Mouse (Mus musculus): ENCODE measurements around the gene Chrnd. TPM values are rescaled to one million over a fixed set of nuclear protein-coding genes. Genes with fewer than 3 reads are reported as not detected.
A peak's percentile ranks its signal among the peaks of the same experiment; 100 is the strongest.

Chrnd gene
- polyA plus RNA-seq, 1 experiment from 2014 or later = not detected

- Histone ChIP-seq H3K9ac (replicated peaks; ENCODE audit: low read depth, low read length) (no peak overlapping the region), H3K27me3 (ENCODE audit: control insufficient read depth, insufficient read depth, low read length) (no peaks in the 10 kb centered on the region), H3K4me1 (ENCODE audit: control insufficient read depth, insufficient read depth, low read length) (no peaks in the 10 kb centered on the region), H3K36me3 (ENCODE audit: control insufficient read depth, insufficient read depth, low read length) (peaks cover 57% of the 10 kb centered on the region), H3K4me3 (ENCODE audit: low read depth, low read length) (no peak overlapping the region), H3K4me2 (ENCODE audit: low read depth, low read length) (no peak overlapping the region), H3K27ac (ENCODE audit: low read depth, low read length) (no peak overlapping the region), H3K9me3 (ENCODE audit: control insufficient read depth, low read length) (no peaks in the 10 kb centered on the region)
- no peak for ATAC-seq (ENCODE audit: low read depth)
- 87% methylated on average over 7 of the region's 7 CpGs for WGBS
Observed at GRCm38 (mm10) chr1:87232197-87232596, 41.8 kb downstream of the Chrnd start.

GRCm38 (mm10) chr1:87239056-87239455 lies 48.6 kb downstream of the Chrnd start:
- no peak overlapping the region for H3K4me3 ChIP-seq (ENCODE audit: low read depth, low read length)
- H3K9me3 ChIP-seq (ENCODE audit: control insufficient read depth, low read length) = no peaks in the 10 kb centered on the region
- no peaks in the 10 kb centered on the region for H3K27me3 ChIP-seq (ENCODE audit: control insufficient read depth, insufficient read depth, low read length)
- H3K27ac ChIP-seq (ENCODE audit: low read depth, low read length) = no peak overlapping the region
- H3K36me3 ChIP-seq (ENCODE audit: control insufficient read depth, insufficient read depth, low read length) = peaks cover 28% of the 10 kb centered on the region; the same call in 1 of the 2 replicates
- no peak overlapping the region for H3K4me2 ChIP-seq (ENCODE audit: low read depth, low read length)
- no peak for ATAC-seq (ENCODE audit: low read depth)
- H3K9ac ChIP-seq (replicated peaks; ENCODE audit: low read depth, low read length) = no peak overlapping the region
- WGBS = 86% methylated on average over 8 of the region's 8 CpGs
- H3K4me1 ChIP-seq (ENCODE audit: control insufficient read depth, insufficient read depth, low read length) = no peaks in the 10 kb centered on the region

DNA sequence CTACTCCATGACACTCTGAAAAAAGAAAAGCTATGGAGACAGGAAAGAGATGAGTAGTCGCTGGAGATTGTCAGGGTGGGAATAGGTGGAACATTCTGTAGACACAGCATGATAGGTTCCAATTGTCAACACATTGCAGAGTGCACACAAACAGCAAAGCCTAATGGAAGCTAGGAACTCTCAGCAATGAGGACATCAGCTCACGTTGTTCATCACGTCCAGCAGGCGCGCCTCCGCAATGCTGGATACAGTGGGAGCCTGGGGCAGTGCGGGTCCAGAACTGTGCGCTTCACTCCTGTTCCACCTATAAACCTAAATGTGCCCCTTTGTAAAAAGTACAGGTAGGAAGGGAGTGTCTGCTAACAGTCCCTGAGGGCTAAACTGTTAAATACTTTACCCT lies 52.6 kb downstream of the Chrnd start:
- H3K4me2 ChIP-seq (ENCODE audit: low read depth, low read length) = no peak overlapping the region
- no peaks in the 10 kb centered on the region for H3K4me1 ChIP-seq (ENCODE audit: control insufficient read depth, insufficient read depth, low read length)
- H3K9ac ChIP-seq (replicated peaks; ENCODE audit: low read depth, low read length) = no peak overlapping the region
- ATAC-seq (ENCODE audit: low read depth) = no peak
- H3K4me3 ChIP-seq (ENCODE audit: low read depth, low read length) = no peak overlapping the region
- H3K27ac ChIP-seq (ENCODE audit: low read depth, low read length) = no peak overlapping the region
- H3K36me3 ChIP-seq (ENCODE audit: control insufficient read depth, insufficient read depth, low read length) = 0 out of 2 replicates have a peak, but pooled peaks cover 8% of the 10 kb centered on the region
- no peaks in the 10 kb centered on the region for H3K9me3 ChIP-seq (ENCODE audit: control insufficient read depth, low read length)
- WGBS = 94% methylated on average over 8 of the region's 8 CpGs
- H3K27me3 ChIP-seq (ENCODE audit: control insufficient read depth, insufficient read depth, low read length) = no peaks in the 10 kb centered on the region

DNA sequence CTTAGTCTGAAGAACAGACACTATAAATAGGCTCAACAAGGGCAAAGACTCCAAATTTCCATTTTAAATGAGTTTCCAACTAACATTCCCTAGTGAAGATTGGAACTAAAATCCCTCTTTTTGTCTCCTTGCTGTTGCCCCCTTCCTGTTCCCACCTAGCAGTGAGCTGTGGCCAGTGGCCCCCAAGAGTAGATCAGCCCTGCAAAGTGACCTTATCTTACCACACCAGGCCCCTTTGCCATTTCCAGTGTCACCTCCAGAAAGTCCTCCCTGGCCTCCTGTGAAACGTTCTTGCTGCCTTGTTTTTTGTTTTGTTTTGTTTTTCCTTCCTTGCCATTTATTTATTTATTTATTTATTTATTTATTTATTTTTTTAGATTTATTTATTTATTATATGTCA lies 55.0 kb downstream of the Chrnd start:
- Histone ChIP-seq H3K4me2 (ENCODE audit: low read depth, low read length) (no peak overlapping the region), H3K9ac (replicated peaks; ENCODE audit: low read depth, low read length) (no peak overlapping the region), H3K36me3 (ENCODE audit: control insufficient read depth, insufficient read depth, low read length) (no peaks in the 10 kb centered on the region), H3K27me3 (ENCODE audit: control insufficient read depth, insufficient read depth, low read length) (no peaks in the 10 kb centered on the region), H3K27ac (ENCODE audit: low read depth, low read length) (no peak overlapping the region), H3K9me3 (ENCODE audit: control insufficient read depth, low read length) (no peaks in the 10 kb centered on the region), H3K4me1 (ENCODE audit: control insufficient read depth, insufficient read depth, low read length) (no peaks in the 10 kb centered on the region), H3K4me3 (ENCODE audit: low read depth, low read length) (no peak overlapping the region)
- WGBS = 52% methylated on average over 1 of the region's 1 CpGs
- no peak for ATAC-seq (ENCODE audit: low read depth)

DNA sequence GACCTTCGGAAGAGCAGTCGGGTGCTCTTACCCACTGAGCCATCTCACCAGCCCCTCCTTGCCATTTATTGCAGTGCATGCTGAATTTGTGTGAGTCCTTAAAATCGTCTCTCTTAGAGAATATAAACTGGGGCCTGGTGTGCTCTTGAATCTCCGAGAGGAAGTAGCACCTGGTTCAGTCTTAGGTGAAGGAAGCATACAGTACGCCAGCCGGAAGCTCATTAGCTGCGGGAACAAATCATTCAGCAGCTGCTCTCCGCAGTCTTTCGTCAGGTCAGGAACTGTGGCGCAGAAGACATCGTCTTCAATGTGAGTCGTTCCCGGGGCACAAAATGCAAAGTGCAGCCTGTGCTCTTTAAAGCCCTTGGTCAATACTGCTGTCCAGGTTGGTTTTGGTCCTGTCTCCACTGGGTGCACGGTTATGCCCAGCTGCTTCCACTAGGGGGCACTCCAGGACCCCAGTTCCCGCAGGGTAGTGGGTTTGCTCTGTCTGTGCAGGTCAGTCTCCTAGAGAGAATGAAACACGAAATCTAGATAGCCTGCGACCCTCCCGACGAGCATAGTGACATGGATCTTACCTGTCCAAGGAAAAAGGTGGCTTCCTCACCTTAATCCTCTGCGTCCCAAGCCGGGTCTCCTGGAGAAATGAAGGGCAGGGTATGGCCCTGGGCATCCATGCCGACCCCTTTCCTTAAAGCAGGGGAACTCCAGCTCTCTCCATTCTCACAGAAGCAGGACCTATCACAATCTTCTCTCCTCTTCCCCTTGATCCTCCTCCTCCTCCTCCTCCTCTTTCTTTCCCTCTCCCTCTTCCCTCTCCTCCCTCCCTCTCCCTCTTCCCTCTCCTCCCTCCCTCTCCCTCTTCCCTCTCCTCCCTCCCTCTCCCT lies 55.8 kb downstream of the Chrnd start:
- H3K27ac ChIP-seq (ENCODE audit: low read depth, low read length) = no peak overlapping the region
- no peaks in the 10 kb centered on the region for H3K36me3 ChIP-seq (ENCODE audit: control insufficient read depth, insufficient read depth, low read length)
- peak; percentile 93 for ATAC-seq (ENCODE audit: low read depth)
- H3K9ac ChIP-seq (replicated peaks; ENCODE audit: low read depth, low read length) = no peak overlapping the region
- no peaks in the 10 kb centered on the region for H3K4me1 ChIP-seq (ENCODE audit: control insufficient read depth, insufficient read depth, low read length)
- WGBS = 25% methylated on average over 22 of the region's 22 CpGs
- H3K4me3 ChIP-seq (ENCODE audit: low read depth, low read length) = no peak overlapping the region
- no peaks in the 10 kb centered on the region for H3K9me3 ChIP-seq (ENCODE audit: control insufficient read depth, low read length)
- H3K4me2 ChIP-seq (ENCODE audit: low read depth, low read length) = peak overlapping the region; percentile 3; the same call in 1 of the 2 replicates
- H3K27me3 ChIP-seq (ENCODE audit: control insufficient read depth, insufficient read depth, low read length) = no peaks in the 10 kb centered on the region

Other genes with a start within 250 kb of the Chrnd start
- not detected in 2 replicates for gene Alppl2, start 100.7 kb upstream of the Chrnd start, polyA plus RNA-seq (2014; fragmentation: Nextera tagmentation; extraction: Ambion mirVana)
- not detected in 2 replicates for gene Alpi, start 89.0 kb upstream of the Chrnd start, polyA plus RNA-seq (2014; fragmentation: Nextera tagmentation; extraction: Ambion mirVana)
- not detected in 2 replicates for gene Akp3, start 65.6 kb upstream of the Chrnd start, polyA plus RNA-seq (2014; fragmentation: Nextera tagmentation; extraction: Ambion mirVana)
- gene Ecel1, start 34.1 kb upstream of the Chrnd start, polyA plus RNA-seq (2014; fragmentation: Nextera tagmentation; extraction: Ambion mirVana) = 60.2 and 64.9 TPM in 2 replicates
- 0.46 and 6.1 TPM in 2 replicates for gene Prss56, start 7.3 kb upstream of the Chrnd start, polyA plus RNA-seq (2014; fragmentation: Nextera tagmentation; extraction: Ambion mirVana)
- not detected in 2 replicates for gene Chrng, start 14.1 kb downstream of the Chrnd start, polyA plus RNA-seq (2014; fragmentation: Nextera tagmentation; extraction: Ambion mirVana)
- 68.7 and 90.7 TPM in 2 replicates for gene Eif4e2, start 23.3 kb downstream of the Chrnd start, polyA plus RNA-seq (2014; fragmentation: Nextera tagmentation; extraction: Ambion mirVana)
- gene Efhd1, start 73.8 kb downstream of the Chrnd start, polyA plus RNA-seq (2014; fragmentation: Nextera tagmentation; extraction: Ambion mirVana) = 1.2 and 1.9 TPM in 2 replicates
- gene Gigyf2, start 136.4 kb downstream of the Chrnd start, polyA plus RNA-seq (2014; fragmentation: Nextera tagmentation; extraction: Ambion mirVana) = 76.4 and 77.0 TPM in 2 replicates
- 0.68 and 1.5 TPM in 2 replicates for gene Kcnj13, start 204.1 kb downstream of the Chrnd start, polyA plus RNA-seq (2014; fragmentation: Nextera tagmentation; extraction: Ambion mirVana)